Mouse (Mus musculus) brain, embryonic 14.5 days (tissue): Measurements from ENCODE around the gene Nsd2.

Experiments used
- CTCF ChIP-seq: fragments of 200-500 bp; IDR thresholded peaks from 2 replicates; pipeline ENCODE4 v1.5.1; 2012; ENCODE audit warnings: inconsistent platforms, mild to moderate bottlenecking, moderate library complexity, borderline replicate concordance; ENCODE audit not compliant: insufficient read depth, insufficient read length; ENCODE audit errors: extremely low read depth
- POLR2A ChIP-seq: fragments of 200-500 bp; IDR thresholded peaks from 2 replicates; pipeline ENCODE4 v1.6.1; 2012; ENCODE audit warnings: mild to moderate bottlenecking, inconsistent platforms, borderline replicate concordance; ENCODE audit not compliant: poor library complexity, insufficient read depth, insufficient read length, severe bottlenecking; ENCODE audit errors: extremely low read depth

- TF ChIP-seq POLR2A (no peak), CTCF (no peak)
These were observed 9.4 kb downstream of the Nsd2 start for GRCm38 (mm10) chr5:33829958-33830357.
